Mouse (Mus musculus): ENCODE data around the gene Neurog3. TPM values are rescaled to one million over a fixed set of nuclear protein-coding genes. Genes with fewer than 3 reads are reported as not detected.
A peak's percentile ranks its signal among the peaks of the same experiment; 100 is the strongest.

Gene Neurog3
- total and polyA plus RNA-seq, 3 experiments = not detected

DNA sequence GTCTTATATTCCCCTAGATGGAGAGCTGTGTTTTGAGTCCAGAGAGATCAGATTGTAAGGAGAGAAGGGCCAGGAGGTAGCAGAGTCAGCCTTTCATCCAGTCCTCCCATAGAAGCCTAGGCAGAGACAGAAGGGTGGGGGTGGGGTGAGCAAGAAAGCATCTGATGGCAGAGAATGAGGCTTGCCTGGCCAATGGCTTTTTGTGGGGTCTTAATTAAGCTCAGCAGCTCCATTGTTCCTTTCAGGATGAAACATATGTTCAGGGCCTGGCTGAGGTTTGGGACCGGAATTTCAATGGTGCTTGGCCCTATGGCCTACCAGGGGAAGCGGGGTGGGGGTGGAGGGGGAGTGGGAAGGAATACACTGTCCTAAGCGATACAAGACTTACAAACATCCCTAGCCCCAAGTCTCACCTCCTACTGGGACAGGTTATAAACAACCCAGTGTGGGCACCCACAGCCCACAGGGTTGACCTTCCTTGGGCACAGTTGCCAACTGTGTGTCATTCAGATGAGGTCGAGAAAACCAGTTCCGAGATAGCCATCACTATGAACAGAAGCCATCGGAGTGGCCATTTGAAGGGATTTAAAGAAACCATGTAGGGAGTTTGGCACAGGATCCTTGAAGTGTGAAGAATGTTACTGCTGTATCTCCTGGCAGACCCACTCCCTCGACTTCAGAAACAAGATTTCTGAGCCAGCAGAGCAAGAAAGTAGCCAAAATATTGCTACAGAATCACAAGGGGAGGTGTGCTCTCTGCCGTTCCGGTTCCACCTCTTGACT is 18.8 kb upstream of the Neurog3 start:
- H3K4me1 ChIP-seq (ENCODE audit: control insufficient read depth in 1 of 2, insufficient read depth in 2 of 2, low read length in 2 of 2) = peaks cover 0 to 3% of the 10 kb centered on the region in 2 experiments; a peak in 1 of 4 replicates
- H3K27me3 ChIP-seq (ENCODE audit: control insufficient read depth in 1 of 2, insufficient read depth in 2 of 2, low read length in 2 of 2) = no peaks in the 10 kb centered on the region
- H3K9me3 ChIP-seq (replicated peaks; ENCODE audit: insufficient read depth, low read length) = no peaks in the 10 kb centered on the region
- no peak overlapping the region for H3K4me3 ChIP-seq (ENCODE audit: control insufficient read depth in 1 of 2, insufficient read depth in 1 of 2, low read depth in 2 of 2, low read length in 2 of 2)
- no peaks in the 10 kb centered on the region; the same call in 1 of the 2 replicates for H3K79me2 ChIP-seq (ENCODE audit: control insufficient read depth, insufficient read depth, low read length, poor library complexity)
- H3K27ac ChIP-seq (ENCODE audit: control insufficient read depth, low read depth, low read length) = no peak overlapping the region
- TF ChIP-seq USF1 (IDR thresholded peaks at IDR 0.05; ENCODE audit: low read depth, low read length) = no peak
- TF ChIP-seq GATA1 (IDR thresholded peaks at IDR 0.05; ENCODE audit: low read depth, low read length) = no peak
- no peak for TF ChIP-seq POLR2A (IDR thresholded peaks at IDR 0.05; ENCODE audit: control insufficient read depth in 1 of 2, insufficient read depth in 1 of 2, low read depth in 1 of 2, low read length in 2 of 2, poor library complexity in 1 of 2)
- TF ChIP-seq ELF1 (IDR thresholded peaks at IDR 0.05; ENCODE audit: low read depth, low read length) = no peak
- no peak for TF ChIP-seq MXI1 (IDR thresholded peaks at IDR 0.05; ENCODE audit: low read depth, low read length)
- no peak for TF ChIP-seq TBP (IDR thresholded peaks at IDR 0.05; ENCODE audit: low read depth, low read length)
- no peak for TF ChIP-seq MYC (IDR thresholded peaks at IDR 0.05; ENCODE audit: low read depth, low read length)
- TF ChIP-seq USF2 (IDR thresholded peaks at IDR 0.05; ENCODE audit: borderline replicate concordance in 1 of 2, insufficient read depth in 1 of 2, low read depth in 1 of 2, low read length in 2 of 2) = no peak
- TF ChIP-seq GABPA (IDR thresholded peaks at IDR 0.05; ENCODE audit: low read depth, low read length) = no peak
- no peak for TF ChIP-seq TCF12 (IDR thresholded peaks at IDR 0.05; ENCODE audit: low read depth, low read length)
- TF ChIP-seq MYB (IDR thresholded peaks at IDR 0.05; ENCODE audit: low read depth, low read length) = no peak
- TF ChIP-seq MEF2A (IDR thresholded peaks at IDR 0.05; ENCODE audit: extremely low read depth, insufficient replicate concordance, low read depth, low read length, poor library complexity, severe bottlenecking) = no peak
- no peak for TF ChIP-seq CTCF (IDR thresholded peaks at IDR 0.05 in 2 of 3, conservative IDR thresholded peaks at IDR 0.05 in 1 of 3; ENCODE audit: control insufficient read depth in 1 of 3, insufficient read depth in 1 of 3, low read depth in 2 of 3, low read length in 3 of 3, poor library complexity in 1 of 3, severe bottlenecking in 1 of 3)
- no peak for TF ChIP-seq ZKSCAN1 (IDR thresholded peaks at IDR 0.05; ENCODE audit: low read depth, low read length)
- TF ChIP-seq EP300 (IDR thresholded peaks at IDR 0.05; ENCODE audit: low read depth in 1 of 2, low read length in 2 of 2) = no peak
- H3K9ac ChIP-seq (ENCODE audit: control insufficient read depth, low read depth, low read length, poor library complexity, severe bottlenecking) = no peak overlapping the region
- no peaks in the 10 kb centered on the region for H3K36me3 ChIP-seq (ENCODE audit: control insufficient read depth in 1 of 2, insufficient read depth in 2 of 2, low read length in 2 of 2)
- no peak for DNase-seq (ENCODE audit: low read depth, low spot score)

DNA sequence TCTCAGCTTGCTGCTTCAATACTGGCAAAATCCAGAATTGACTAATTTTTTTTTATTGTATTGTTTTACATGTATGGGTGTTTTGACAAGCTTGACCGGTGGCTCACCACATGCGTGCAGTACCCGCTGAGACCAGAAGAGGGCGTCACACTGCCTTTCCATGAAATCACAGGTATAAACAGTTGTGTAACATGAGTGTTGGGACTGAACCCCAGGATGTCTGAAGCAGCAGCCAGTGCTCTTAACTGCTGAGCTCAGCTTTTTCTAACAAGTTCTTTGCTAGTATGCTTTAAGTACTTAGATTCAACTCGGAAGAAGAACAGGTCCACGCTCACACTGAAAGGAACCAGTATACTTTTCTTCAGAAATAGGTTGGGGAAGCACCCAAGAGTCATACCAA is 5.8 kb upstream of the Neurog3 start:
- no peaks in the 10 kb centered on the region; a peak in 1 of 4 replicates for H3K27me3 ChIP-seq (ENCODE audit: control insufficient read depth in 1 of 2, insufficient read depth in 2 of 2, low read length in 2 of 2)
- no peaks in the 10 kb centered on the region for H3K36me3 ChIP-seq (ENCODE audit: control insufficient read depth in 1 of 2, insufficient read depth in 2 of 2, low read length in 2 of 2)
- TF ChIP-seq CTCF (IDR thresholded peaks at IDR 0.05 in 2 of 3, conservative IDR thresholded peaks at IDR 0.05 in 1 of 3; ENCODE audit: control insufficient read depth in 1 of 3, insufficient read depth in 1 of 3, low read depth in 2 of 3, low read length in 3 of 3, poor library complexity in 1 of 3, severe bottlenecking in 1 of 3) (peak; percentile 29 to 45 (median 44); a peak in 5 of 6 replicates), MYC (IDR thresholded peaks at IDR 0.05; ENCODE audit: low read depth, low read length) (no peak), MAZ (IDR thresholded peaks at IDR 0.05; ENCODE audit: low read depth, low read length) (no peak), KAT2A (conservative IDR thresholded peaks at IDR 0.05; ENCODE audit: low read depth, low read length) (no peak), RAD21 (IDR thresholded peaks at IDR 0.05; ENCODE audit: low read depth, low read length) (no peak)
- H3K9ac ChIP-seq (ENCODE audit: control insufficient read depth, low read depth, low read length, poor library complexity, severe bottlenecking) = no peak overlapping the region
- no peaks in the 10 kb centered on the region for H3K9me3 ChIP-seq (replicated peaks; ENCODE audit: insufficient read depth, low read length)
- no peak overlapping the region for H3K27ac ChIP-seq (ENCODE audit: control insufficient read depth, low read depth, low read length)
- no peaks in the 10 kb centered on the region for H3K4me1 ChIP-seq (ENCODE audit: control insufficient read depth in 1 of 2, insufficient read depth in 2 of 2, low read length in 2 of 2)
- no peak for DNase-seq (ENCODE audit: low read depth, low spot score)
- no peaks in the 10 kb centered on the region for H3K79me2 ChIP-seq (ENCODE audit: control insufficient read depth, insufficient read depth, low read length, poor library complexity)
- no peak overlapping the region for H3K4me3 ChIP-seq (ENCODE audit: control insufficient read depth in 1 of 2, insufficient read depth in 1 of 2, low read depth in 2 of 2, low read length in 2 of 2)

Measured in MEL (cell line).